Mouse (Mus musculus): Measurements from ENCODE around the gene Rgs13. TPM values are rescaled to one million over a fixed set of nuclear protein-coding genes. Genes with fewer than 3 reads are reported as not detected.

The Rgs13 gene
- total and polyA plus RNA-seq, 2 experiments from 2014 or later = 0.71 to 0.95 TPM

- Histone ChIP-seq H3K9me3 (ENCODE audit: low read length) (no peaks in the 10 kb centered on the region), H3K27me3 (ENCODE audit: insufficient read depth, low read length) (no peaks in the 10 kb centered on the region), H3K4me3 (ENCODE audit: low read depth, low read length) (no peak overlapping the region), H3K27ac (ENCODE audit: low read depth, low read length) (no peak overlapping the region), H3K4me1 (ENCODE audit: insufficient read depth, low read length) (no peaks in the 10 kb centered on the region), H3K4me2 (ENCODE audit: low read depth, low read length, poor library complexity, severe bottlenecking) (no peak overlapping the region), H3K36me3 (ENCODE audit: insufficient read depth, low read length) (no peaks in the 10 kb centered on the region), H3K9ac (replicated peaks; ENCODE audit: low read length, poor library complexity, severe bottlenecking) (no peak overlapping the region)
- no peak for DNase-seq (ENCODE audit: low spot score)
- no peak for ATAC-seq (ENCODE audit: low FRiP score)
- TF ChIP-seq CTCF (IDR thresholded peaks at IDR 0.05) = no peak
- WGBS = 85% methylated on average over 6 of the region's 6 CpGs
Measured at GRCm38 (mm10) chr1:144115848-144116727, 61.1 kb downstream of the Rgs13 start.

- Histone ChIP-seq H3K9me3 (ENCODE audit: low read length) (no peaks in the 10 kb centered on the region), H3K27me3 (ENCODE audit: insufficient read depth, low read length) (no peaks in the 10 kb centered on the region), H3K4me1 (ENCODE audit: insufficient read depth, low read length) (no peaks in the 10 kb centered on the region), H3K4me3 (ENCODE audit: low read depth, low read length) (no peak overlapping the region), H3K9ac (replicated peaks; ENCODE audit: low read length, poor library complexity, severe bottlenecking) (no peak overlapping the region), H3K27ac (ENCODE audit: low read depth, low read length) (no peak overlapping the region), H3K4me2 (ENCODE audit: low read depth, low read length, poor library complexity, severe bottlenecking) (no peak overlapping the region), H3K36me3 (ENCODE audit: insufficient read depth, low read length) (no peaks in the 10 kb centered on the region)
- ATAC-seq (ENCODE audit: low FRiP score) (no peak), DNase-seq (ENCODE audit: low spot score) (no peak)
- WGBS = 82% methylated on average over 6 of the region's 6 CpGs
- no peak for TF ChIP-seq CTCF (IDR thresholded peaks at IDR 0.05)
Measured at GRCm38 (mm10) chr1:144113438-144114074, 63.6 kb downstream of the Rgs13 start.

DNA sequence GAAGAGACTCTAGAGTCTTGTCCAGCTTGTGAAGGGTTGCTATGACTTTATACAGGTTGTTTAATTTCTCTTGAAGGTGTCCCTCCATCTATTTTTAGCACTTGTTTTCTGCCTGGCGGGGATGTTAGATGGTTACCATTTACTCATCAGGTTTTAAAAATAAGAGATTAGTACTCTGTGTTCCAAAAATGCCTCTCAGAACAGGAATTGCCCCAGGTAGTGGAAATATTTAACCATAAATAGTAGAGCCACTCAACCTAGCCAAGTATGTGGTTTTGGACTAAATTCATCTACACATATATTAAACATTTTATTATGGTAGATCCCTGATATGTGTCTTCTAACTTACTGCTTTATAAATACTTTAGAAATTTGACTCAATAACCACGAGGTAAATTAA, 64.2 kb downstream of the Rgs13 start:
- WGBS = 74% methylated on average over 2 of the region's 2 CpGs
- TF ChIP-seq CTCF (IDR thresholded peaks at IDR 0.05) = no peak
- Histone ChIP-seq H3K9ac (replicated peaks; ENCODE audit: low read length, poor library complexity, severe bottlenecking) (no peak overlapping the region), H3K4me2 (ENCODE audit: low read depth, low read length, poor library complexity, severe bottlenecking) (no peak overlapping the region), H3K4me3 (ENCODE audit: low read depth, low read length) (no peak overlapping the region), H3K27me3 (ENCODE audit: insufficient read depth, low read length) (no peaks in the 10 kb centered on the region), H3K9me3 (ENCODE audit: low read length) (no peaks in the 10 kb centered on the region), H3K27ac (ENCODE audit: low read depth, low read length) (no peak overlapping the region), H3K36me3 (ENCODE audit: insufficient read depth, low read length) (no peaks in the 10 kb centered on the region), H3K4me1 (ENCODE audit: insufficient read depth, low read length) (no peaks in the 10 kb centered on the region)
- ATAC-seq (ENCODE audit: low FRiP score) (no peak), DNase-seq (ENCODE audit: low spot score) (no peak)

DNA sequence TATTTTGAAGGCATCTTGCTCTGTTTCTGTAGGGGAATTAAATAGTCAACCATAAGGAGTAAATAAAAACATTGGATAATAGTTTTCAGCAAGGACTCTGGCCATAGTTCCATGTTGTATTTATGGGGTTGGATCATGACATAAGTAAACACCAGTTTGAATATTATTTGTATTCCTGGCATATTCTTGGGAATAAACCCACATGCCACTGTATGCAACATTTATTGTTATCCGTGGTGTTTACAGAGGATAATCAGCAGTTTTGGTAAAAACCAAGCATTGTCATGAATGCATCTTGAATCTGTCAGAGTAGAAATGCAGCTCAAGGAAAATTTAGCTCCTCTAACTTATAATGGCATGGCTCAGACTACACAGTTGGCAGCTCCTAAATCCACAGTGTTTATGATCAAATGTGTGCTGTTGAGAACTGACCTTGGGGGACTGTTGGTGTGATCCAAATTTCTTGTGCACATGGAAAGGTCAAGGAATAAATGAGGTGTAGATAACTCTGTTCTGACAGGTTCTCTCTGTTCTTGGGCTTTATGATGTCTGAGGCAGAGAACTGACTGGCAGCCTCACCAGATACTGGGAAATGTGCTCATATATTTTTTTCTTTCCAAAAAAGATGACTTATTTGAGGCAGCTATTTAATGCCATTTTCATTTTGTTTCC, 78.4 kb downstream of the Rgs13 start:
- 76% methylated on average over 1 of the region's 1 CpGs for WGBS
- Histone ChIP-seq H3K9me3 (ENCODE audit: low read length) (no peaks in the 10 kb centered on the region), H3K27me3 (ENCODE audit: insufficient read depth, low read length) (no peaks in the 10 kb centered on the region), H3K27ac (ENCODE audit: low read depth, low read length) (no peak overlapping the region), H3K4me3 (ENCODE audit: low read depth, low read length) (no peak overlapping the region), H3K4me2 (ENCODE audit: low read depth, low read length, poor library complexity, severe bottlenecking) (no peak overlapping the region), H3K4me1 (ENCODE audit: insufficient read depth, low read length) (no peaks in the 10 kb centered on the region), H3K36me3 (ENCODE audit: insufficient read depth, low read length) (no peaks in the 10 kb centered on the region), H3K9ac (replicated peaks; ENCODE audit: low read length, poor library complexity, severe bottlenecking) (no peak overlapping the region)
- DNase-seq (ENCODE audit: low spot score) (no peak), ATAC-seq (ENCODE audit: low FRiP score) (no peak)
- no peak for TF ChIP-seq CTCF (IDR thresholded peaks at IDR 0.05)

- Histone ChIP-seq H3K27me3 (ENCODE audit: insufficient read depth, low read length) (no peaks in the 10 kb centered on the region), H3K27ac (ENCODE audit: low read depth, low read length) (no peak overlapping the region), H3K4me2 (ENCODE audit: low read depth, low read length, poor library complexity, severe bottlenecking) (no peak overlapping the region), H3K9me3 (ENCODE audit: low read length) (no peaks in the 10 kb centered on the region), H3K4me1 (ENCODE audit: insufficient read depth, low read length) (no peaks in the 10 kb centered on the region), H3K4me3 (ENCODE audit: low read depth, low read length) (no peak overlapping the region), H3K9ac (replicated peaks; ENCODE audit: low read length, poor library complexity, severe bottlenecking) (no peak overlapping the region), H3K36me3 (ENCODE audit: insufficient read depth, low read length) (no peaks in the 10 kb centered on the region)
- WGBS = 95% methylated on average over 1 of the region's 1 CpGs
- DNase-seq (ENCODE audit: low spot score) (no peak), ATAC-seq (ENCODE audit: low FRiP score) (no peak)
- no peak for TF ChIP-seq CTCF (IDR thresholded peaks at IDR 0.05)
Measured at GRCm38 (mm10) chr1:144090410-144090809, 86.8 kb downstream of the Rgs13 start.

Other genes starting within 250 kb of the Rgs13 start
- 26.4 and 34.4 TPM in 2 replicates for gene Rgs2, start 173.2 kb downstream of the Rgs13 start, total RNA-seq (2014; rRNA removed)
- 83.3 and 85.2 TPM in 2 replicates for gene Rgs2, start 173.2 kb downstream of the Rgs13 start, polyA plus RNA-seq (2015; fragmentation: Nextera tagmentation; extraction: Ambion mirVana)
- gene Rgs1, start 71.9 kb upstream of the Rgs13 start, total RNA-seq (2014; rRNA removed) = not detected in 2 replicates
- gene Rgs1, start 71.9 kb upstream of the Rgs13 start, polyA plus RNA-seq (2015; fragmentation: Nextera tagmentation; extraction: Ambion mirVana) = not detected in 2 replicates

All from midbrain, postnatal 0 days (tissue).